Mouse (Mus musculus) kidney, adult 2 months (tissue): ENCODE measurements around the gene Vma21. TPM values are rescaled to one million over a fixed set of nuclear protein-coding genes. Genes with fewer than 3 reads are reported as not detected.

Experiments
- DNase-seq: peaks from one replicate; pipeline ENCODE4 v3.0.0; 2021
- H3K27ac ChIP-seq: fragments of 200-500 bp; 2 replicates; pipeline ENCODE4 v1.5.1; 2012; ENCODE audit warnings: low read depth, low read length, control low read depth, inconsistent platforms; ENCODE audit not compliant: insufficient read depth
- H3K27me3 ChIP-seq: fragments of 200-500 bp; replicated peaks from 2 replicates; pipeline ENCODE4 v1.6.1; 2012; ENCODE audit warnings: mild to moderate bottlenecking, moderate library complexity, low read length, inconsistent platforms; ENCODE audit not compliant: control insufficient read depth, insufficient read depth
- H3K36me3 ChIP-seq: fragments of 200-500 bp; 2 replicates; pipeline ENCODE4 v1.6.1; 2012; ENCODE audit warnings: mild to moderate bottlenecking, moderate library complexity, low read length, inconsistent platforms; ENCODE audit not compliant: control insufficient read depth, insufficient read depth
- H3K4me1 ChIP-seq: fragments of 200-500 bp; 2 replicates; pipeline ENCODE4 v1.6.1; 2011; ENCODE audit warnings: low read length; ENCODE audit not compliant: control insufficient read depth, insufficient read depth
- H3K4me3 ChIP-seq: fragments of 200-500 bp; 2 replicates; pipeline ENCODE4 v1.5.1; 2011; ENCODE audit warnings: mild to moderate bottlenecking, low read depth, low read length, control low read depth; ENCODE audit not compliant: insufficient read depth
- CTCF ChIP-seq: fragments of 200-500 bp; conservative IDR thresholded peaks from 2 replicates; pipeline ENCODE4 v1.5.1; 2011; ENCODE audit warnings: low read depth, mild to moderate bottlenecking, control low read depth, low read length, moderate library complexity, mixed read lengths; ENCODE audit not compliant: insufficient read depth, insufficient read length
- POLR2A ChIP-seq: fragments of 200-500 bp; IDR thresholded peaks from one replicate; pipeline ENCODE4 v1.6.1; 2011; ENCODE audit warnings: low read depth, low read length, control low read depth
- WGBS: fragments of 180-500 bp; shearing (Covaris S2); methylation state at CpG from one replicate; pipeline ENCODE4 v1.1.7; 2018; 5-methylcytosine and 5-hydroxymethylcytosine counted together
- polyA plus RNA-seq: library from polyadenylated mRNA; depleted of rRNA; stranded (reverse); fragments of >200 nt; gene quantifications from 2 replicates; pipeline ENCODE4 v1.2.3, GENCODE M21; 2012; rRNA removed

The Vma21 gene
- 3.9 and 6.3 TPM in 2 replicates for polyA plus RNA-seq

GRCm38 (mm10) chrX:71815631-71816345, at the start of gene Vma21:
TSS of gene Vma21 (plus strand) at chrX:71815924.
- peak within 1 kb of the TSS; percentile 96 for H3K4me3 ChIP-seq
- peak; percentile 4 for DNase-seq
- WGBS = 14% methylated on average over 12 of the region's 12 CpGs
- no peak for TF ChIP-seq POLR2A
- TF ChIP-seq CTCF = no peak
- peak within 1 kb of the TSS; percentile 91 for H3K27ac ChIP-seq
- no peaks in the 10 kb centered on the region for H3K36me3 ChIP-seq
- H3K4me1 ChIP-seq = no peaks in the 10 kb centered on the region
- H3K27me3 ChIP-seq = no peaks in the 10 kb centered on the region

GRCm38 (mm10) chrX:71767909-71768308, 47.8 kb upstream of the Vma21 start:
- DNase-seq = no peak
- H3K27me3 ChIP-seq = no peaks in the 10 kb centered on the region
- H3K4me1 ChIP-seq = no peaks in the 10 kb centered on the region
- H3K36me3 ChIP-seq = no peaks in the 10 kb centered on the region
- H3K27ac ChIP-seq = no peak overlapping the region
- 100% methylated on average over 1 of the region's 1 CpGs for WGBS
- no peak overlapping the region for H3K4me3 ChIP-seq
- TF ChIP-seq CTCF (no peak), POLR2A (no peak)

- 3% methylated on average over 4 of the region's 4 CpGs for WGBS
- H3K27me3 ChIP-seq = no peaks in the 10 kb centered on the region
- DNase-seq = no peak
- TF ChIP-seq CTCF (no peak), POLR2A (no peak)
- no peaks in the 10 kb centered on the region for H3K36me3 ChIP-seq
- no peaks in the 10 kb centered on the region for H3K4me1 ChIP-seq
- no peak overlapping the region for H3K27ac ChIP-seq
- H3K4me3 ChIP-seq = no peak overlapping the region
These were observed 24.6 kb upstream of the Vma21 start for GRCm38 (mm10) chrX:71791106-71791505.

- 49% methylated on average over 6 of the region's 7 CpGs for WGBS
- TF ChIP-seq POLR2A (no peak), CTCF (no peak)
- Histone ChIP-seq H3K27ac (no peak overlapping the region), H3K27me3 (no peaks in the 10 kb centered on the region), H3K4me3 (no peak overlapping the region), H3K4me1 (no peaks in the 10 kb centered on the region), H3K36me3 (no peaks in the 10 kb centered on the region)
- DNase-seq = no peak
These were observed 18.0 kb upstream of the Vma21 start for GRCm38 (mm10) chrX:71797766-71798165.

DNA sequence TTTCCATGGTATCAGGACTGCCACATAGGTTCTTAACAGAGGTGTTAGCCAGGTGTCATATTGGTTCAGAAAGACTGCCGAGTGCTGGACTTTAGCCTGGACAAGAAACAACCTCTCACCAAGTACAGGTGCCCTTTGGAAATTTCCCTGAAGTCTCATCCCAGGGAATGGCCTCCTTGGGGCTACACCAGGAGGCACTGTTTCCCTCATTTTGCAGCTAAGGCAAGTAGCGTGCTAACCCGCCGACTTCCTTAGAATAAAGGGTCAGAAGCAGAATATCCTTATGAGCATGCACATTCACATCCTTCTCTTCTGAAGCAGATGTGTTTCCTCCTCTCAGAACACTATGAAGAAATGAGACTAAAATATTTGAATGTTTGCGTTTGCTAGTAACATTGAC, 16.8 kb upstream of the Vma21 start:
- Histone ChIP-seq H3K27me3 (no peaks in the 10 kb centered on the region), H3K4me1 (no peaks in the 10 kb centered on the region), H3K27ac (no peak overlapping the region), H3K4me3 (no peak overlapping the region), H3K36me3 (no peaks in the 10 kb centered on the region)
- TF ChIP-seq CTCF (0 out of 2 replicates have a peak, but pooled peaks have one; percentile 31), POLR2A (no peak)
- DNase-seq = peak; percentile 0
- whole genome bisulfite sequencing = 41% methylated on average over 5 of the region's 5 CpGs

DNA sequence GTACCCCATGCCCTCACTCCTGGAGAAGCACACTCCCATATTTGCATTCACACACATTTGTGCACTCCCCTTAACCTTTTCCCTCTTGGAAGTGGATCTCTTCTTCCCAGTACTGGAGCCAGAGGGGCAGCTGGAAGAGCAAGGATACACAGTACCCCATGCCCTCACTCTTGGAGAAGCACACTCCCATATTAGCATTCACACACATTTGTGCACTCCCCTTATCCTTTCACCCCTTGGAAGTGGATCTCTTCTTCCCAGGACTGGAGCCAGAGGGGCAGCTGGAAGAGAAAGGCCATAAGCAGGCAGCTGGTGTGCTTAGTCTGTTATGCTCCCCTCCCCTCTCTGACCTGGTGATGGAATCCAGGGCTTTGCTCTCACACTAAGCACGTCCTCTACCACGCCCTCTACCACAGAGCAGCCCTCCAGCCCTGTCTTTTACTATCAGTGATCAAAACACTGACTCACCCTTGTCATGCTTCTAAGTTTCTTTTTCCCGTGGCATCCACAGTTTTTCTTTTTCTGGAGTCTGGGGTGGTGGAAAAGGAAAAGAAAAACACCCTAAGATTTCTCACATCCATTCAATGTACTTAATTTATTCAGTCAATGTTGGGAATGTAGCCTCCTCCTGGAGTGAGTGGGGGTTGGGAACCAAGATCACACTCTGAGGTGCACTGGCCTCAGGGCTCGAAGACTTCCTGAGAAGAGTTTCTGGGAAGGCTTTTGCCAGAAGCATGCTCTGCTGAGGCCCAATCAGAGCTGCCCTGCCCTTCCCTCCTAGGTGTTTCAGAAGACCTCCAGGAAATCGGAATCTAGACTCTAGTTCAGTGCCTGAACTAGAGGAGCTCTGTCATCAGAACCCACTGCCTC, 3.5 kb upstream of the Vma21 start:
- Histone ChIP-seq H3K4me3 (no peak overlapping the region), H3K27me3 (no peaks in the 10 kb centered on the region), H3K4me1 (no peaks in the 10 kb centered on the region), H3K36me3 (no peaks in the 10 kb centered on the region), H3K27ac (no peak overlapping the region)
- no peak for DNase-seq
- no peak for TF ChIP-seq CTCF
- WGBS = 35% methylated on average over 5 of the region's 5 CpGs

DNA sequence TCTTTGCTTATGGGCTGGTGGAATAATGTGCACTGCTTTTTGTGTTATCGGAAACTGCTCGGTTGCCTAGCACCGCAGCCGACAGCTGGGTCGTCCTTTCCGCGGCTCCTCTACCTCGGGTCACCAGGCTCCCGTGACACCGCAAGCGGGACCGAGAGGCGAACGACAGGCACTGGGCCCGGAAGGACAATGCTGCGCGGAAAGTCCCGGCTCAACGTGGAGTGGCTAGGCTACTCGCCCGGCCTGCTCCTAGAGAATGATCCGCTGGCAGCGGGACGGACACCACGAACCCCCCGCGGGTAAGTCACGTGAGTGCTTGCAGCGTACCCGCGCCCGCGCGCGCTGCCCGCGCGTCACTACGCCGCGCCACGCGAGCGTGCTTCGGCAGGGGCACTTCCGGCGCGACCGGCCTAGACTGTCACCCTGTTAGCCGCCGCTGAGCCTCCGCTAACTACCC, 705 bp downstream of the Vma21 start:
- Histone ChIP-seq H3K4me1 (no peaks in the 10 kb centered on the region), H3K4me3 (peak overlapping the region; percentile 96), H3K27ac (peak overlapping the region; percentile 91), H3K36me3 (no peaks in the 10 kb centered on the region), H3K27me3 (no peaks in the 10 kb centered on the region)
- WGBS = 5% methylated on average over 44 of the region's 52 CpGs
- TF ChIP-seq POLR2A (peak; percentile 45), CTCF (no peak)
- peak; percentile 91 for DNase-seq
